Mouse (Mus musculus): ENCODE data around the gene Zcwpw1.

Zcwpw1 gene

GRCm38 (mm10) chr5:137779053-137779933 is 8.3 kb upstream of the Zcwpw1 start:
- in situ Hi-C loops (cut with MboI; ENCODE audit: low pct_unique_long_range_greater_than_20kb in 1 of 2, low sequenced_read_pairs in 2 of 2, unreplicated experiment in 1 of 2) = no loop called here

GRCm38 (mm10) chr5:137781661-137782060 is 5.9 kb upstream of the Zcwpw1 start:
- in situ Hi-C loops (cut with MboI; ENCODE audit: low pct_unique_long_range_greater_than_20kb in 1 of 2, low sequenced_read_pairs in 2 of 2, unreplicated experiment in 1 of 2) = no loop called here

- in situ Hi-C loops (cut with MboI; ENCODE audit: low pct_unique_long_range_greater_than_20kb in 1 of 2, low sequenced_read_pairs in 2 of 2, unreplicated experiment in 1 of 2) = no loop called here
Measured at GRCm38 (mm10) chr5:137782776-137783522, 4.6 kb upstream of the Zcwpw1 start.

- in situ Hi-C loops (cut with MboI; ENCODE audit: low pct_unique_long_range_greater_than_20kb in 1 of 2, low sequenced_read_pairs in 2 of 2, unreplicated experiment in 1 of 2) = no loop called here
Measured at GRCm38 (mm10) chr5:137783901-137784540, 3.6 kb upstream of the Zcwpw1 start.

GRCm38 (mm10) chr5:137784546-137784945 is 3.1 kb upstream of the Zcwpw1 start:
- in situ Hi-C loops (cut with MboI; ENCODE audit: low pct_unique_long_range_greater_than_20kb in 1 of 2, low sequenced_read_pairs in 2 of 2, unreplicated experiment in 1 of 2) = no loop called here

GRCm38 (mm10) chr5:137785164-137786031 is 2.2 kb upstream of the Zcwpw1 start:
- in situ Hi-C loops (cut with MboI; ENCODE audit: low pct_unique_long_range_greater_than_20kb in 1 of 2, low sequenced_read_pairs in 2 of 2, unreplicated experiment in 1 of 2) = no loop called here

- in situ Hi-C loops (cut with MboI; ENCODE audit: low pct_unique_long_range_greater_than_20kb in 1 of 2, low sequenced_read_pairs in 2 of 2, unreplicated experiment in 1 of 2) = no loop called here
Measured at GRCm38 (mm10) chr5:137786109-137786942, 1.3 kb upstream of the Zcwpw1 start.

GRCm38 (mm10) chr5:137788171-137788570 is 573 bp downstream of the Zcwpw1 start:
- in situ Hi-C loops (cut with MboI; ENCODE audit: low pct_unique_long_range_greater_than_20kb in 1 of 2, low sequenced_read_pairs in 2 of 2, unreplicated experiment in 1 of 2) = no loop called here

- in situ Hi-C loops (cut with MboI; ENCODE audit: low pct_unique_long_range_greater_than_20kb in 1 of 2, low sequenced_read_pairs in 2 of 2, unreplicated experiment in 1 of 2) = no loop called here
Measured at GRCm38 (mm10) chr5:137788946-137789531, 1.4 kb downstream of the Zcwpw1 start.

- in situ Hi-C loops (cut with MboI; ENCODE audit: low pct_unique_long_range_greater_than_20kb in 1 of 2, low sequenced_read_pairs in 2 of 2, unreplicated experiment in 1 of 2) = loop anchor here in 1 of 2 experiments (10.0 kb wide), 1 partner anchor 83 kb away; the partner anchor contains the start of gene Pilrb2
Measured at GRCm38 (mm10) chr5:137791553-137791952, 4.0 kb downstream of the Zcwpw1 start.

- in situ Hi-C loops (cut with MboI; ENCODE audit: low pct_unique_long_range_greater_than_20kb in 1 of 2, low sequenced_read_pairs in 2 of 2, unreplicated experiment in 1 of 2) = loop anchor here in 1 of 2 experiments (10.0 kb wide), 1 partner anchor 78 kb away; the partner anchor contains the start of gene Pilrb2
Measured at GRCm38 (mm10) chr5:137796606-137797005, 9.0 kb downstream of the Zcwpw1 start.

- in situ Hi-C loops (cut with MboI; ENCODE audit: low pct_unique_long_range_greater_than_20kb in 1 of 2, low sequenced_read_pairs in 2 of 2, unreplicated experiment in 1 of 2) = loop anchor here in 1 of 2 experiments (25.0 kb wide), 1 partner anchor 411 kb away; no protein-coding TSS in a partner anchor
Measured at GRCm38 (mm10) chr5:137800917-137801316, 13.3 kb downstream of the Zcwpw1 start.

GRCm38 (mm10) chr5:137806158-137806557 is 18.6 kb downstream of the Zcwpw1 start:
- in situ Hi-C loops (cut with MboI; ENCODE audit: low pct_unique_long_range_greater_than_20kb in 1 of 2, low sequenced_read_pairs in 2 of 2, unreplicated experiment in 1 of 2) = loop anchor here in 1 of 2 experiments (25.0 kb wide), 1 partner anchor 406 kb away; no protein-coding TSS in a partner anchor

GRCm38 (mm10) chr5:137808316-137808715 is 20.7 kb downstream of the Zcwpw1 start:
- in situ Hi-C loops (cut with MboI; ENCODE audit: low pct_unique_long_range_greater_than_20kb in 1 of 2, low sequenced_read_pairs in 2 of 2, unreplicated experiment in 1 of 2) = loop anchor here in 1 of 2 experiments (25.0 kb wide), 1 partner anchor 404 kb away; no protein-coding TSS in a partner anchor

- in situ Hi-C loops (cut with MboI; ENCODE audit: low pct_unique_long_range_greater_than_20kb in 1 of 2, low sequenced_read_pairs in 2 of 2, unreplicated experiment in 1 of 2) = loop anchor here in 1 of 2 experiments (25.0 kb wide), 1 partner anchor 395 kb away; no protein-coding TSS in a partner anchor
Measured at GRCm38 (mm10) chr5:137817466-137818222, 30.0 kb downstream of the Zcwpw1 start.

GRCm38 (mm10) chr5:137822126-137822525 is 34.5 kb downstream of the Zcwpw1 start:
- in situ Hi-C loops (cut with MboI; ENCODE audit: low pct_unique_long_range_greater_than_20kb in 1 of 2, low sequenced_read_pairs in 2 of 2, unreplicated experiment in 1 of 2) = loop anchor here in 1 of 2 experiments (25.0 kb wide), 1 partner anchor 390 kb away; no protein-coding TSS in a partner anchor
